Mouse (Mus musculus): ENCODE measurements around the gene Cdh1.

The Cdh1 gene

DNA sequence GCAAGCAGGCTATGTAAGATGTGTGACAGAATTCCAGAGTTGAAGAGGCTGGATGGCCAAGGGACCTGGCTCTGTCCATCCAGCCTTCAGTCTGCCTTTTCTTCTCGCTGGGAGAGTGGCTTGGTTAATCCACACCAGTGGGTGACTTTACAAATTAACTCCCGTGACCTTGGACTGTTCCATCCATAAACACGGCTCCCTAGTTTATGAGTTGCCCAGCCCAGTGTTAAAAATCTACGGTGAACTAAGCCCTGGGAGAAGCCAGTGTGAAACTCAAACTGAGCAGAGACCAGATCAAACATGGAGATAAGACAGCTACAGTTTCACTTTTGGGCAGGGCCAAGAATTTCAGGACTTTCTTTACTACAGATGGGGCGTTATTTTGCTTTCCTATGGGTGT is 19.9 kb downstream of the Cdh1 start:
- CTCF ChIA-PET: no interaction called here

DNA sequence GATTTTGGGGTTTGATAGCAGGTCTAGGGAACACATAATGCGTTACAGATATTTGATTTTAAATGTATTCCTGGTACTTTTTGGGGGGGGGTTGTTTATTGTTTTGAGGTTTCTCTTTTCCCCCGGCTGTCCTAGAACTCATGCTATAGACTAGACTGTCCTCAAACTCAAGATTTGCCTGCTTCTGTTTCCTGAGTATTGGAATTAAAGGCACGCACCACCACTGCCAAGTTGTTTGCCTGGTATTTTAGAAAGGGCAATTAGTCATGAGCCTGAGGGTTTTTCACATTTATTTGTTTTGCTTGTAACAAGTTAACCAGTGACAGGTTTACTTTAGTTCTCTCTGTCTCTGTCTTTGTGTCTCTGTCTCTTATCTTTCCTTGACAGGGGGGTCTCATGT is 20.3 kb downstream of the Cdh1 start:
- CTCF ChIA-PET: no interaction called here

- CTCF ChIA-PET: no interaction called here
Measured at GRCm38 (mm10) chr8:106623954-106624353, 20.8 kb downstream of the Cdh1 start.

- CTCF ChIA-PET: no interaction called here
Measured at GRCm38 (mm10) chr8:106624743-106625142, 21.6 kb downstream of the Cdh1 start.

- CTCF ChIA-PET: interaction anchor here (0.6 kb wide), 1 partner anchor 108 kb away, joined by 3 read pairs; no protein-coding TSS in a partner anchor
Measured at GRCm38 (mm10) chr8:106626096-106626865, 23.1 kb downstream of the Cdh1 start.

DNA sequence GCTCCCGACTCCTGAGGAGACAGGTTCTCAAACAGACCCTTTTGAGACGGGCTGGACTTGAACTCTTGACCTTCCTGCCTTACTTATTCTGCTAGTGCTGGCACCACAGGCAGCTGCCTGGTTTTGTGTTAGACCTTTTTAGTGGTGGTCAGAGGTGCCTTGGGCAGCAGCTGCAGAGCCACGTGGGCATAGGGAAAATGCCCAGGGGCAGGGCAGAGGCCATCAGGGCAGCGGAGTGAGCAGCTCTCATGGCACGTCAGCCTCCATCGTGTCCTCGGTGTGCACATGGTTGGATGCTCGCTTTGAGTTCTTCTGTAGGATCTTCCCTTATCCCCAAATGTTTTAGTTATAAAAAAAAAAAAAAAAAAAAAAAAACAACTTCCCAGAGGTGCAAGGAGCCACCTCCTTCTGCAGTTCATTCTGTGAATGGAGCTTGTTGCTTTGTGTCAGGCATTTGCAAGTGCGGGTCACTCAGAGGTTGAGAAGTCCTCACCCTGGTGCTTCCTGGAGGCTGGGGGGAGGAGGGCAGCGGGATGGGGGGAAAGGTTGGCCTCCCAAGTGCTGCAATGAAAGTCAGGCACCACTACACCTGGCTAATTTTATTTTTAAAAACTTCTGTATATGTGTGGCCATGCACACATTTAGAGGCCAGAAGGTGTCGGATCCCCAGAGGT is 25.3 kb downstream of the Cdh1 start:
- CTCF ChIA-PET: interaction anchor here (0.7 kb wide), 1 partner anchor 20 kb away, joined by 5 read pairs; no protein-coding TSS in a partner anchor

- CTCF ChIA-PET: no interaction called here
Measured at GRCm38 (mm10) chr8:106629456-106629855, 26.3 kb downstream of the Cdh1 start.

GRCm38 (mm10) chr8:106631904-106632303 is 28.8 kb downstream of the Cdh1 start:
- CTCF ChIA-PET: no interaction called here

GRCm38 (mm10) chr8:106632650-106633049 is 29.5 kb downstream of the Cdh1 start:
- CTCF ChIA-PET: interaction anchor here (0.7 kb wide), 1 partner anchor 237 kb away, joined by 3 read pairs; no protein-coding TSS in a partner anchor

- CTCF ChIA-PET: interaction anchor here (0.7 kb wide), 1 partner anchor 237 kb away, joined by 3 read pairs; no protein-coding TSS in a partner anchor
Measured at GRCm38 (mm10) chr8:106633361-106634158, 30.4 kb downstream of the Cdh1 start.

- CTCF ChIA-PET: no interaction called here
Measured at GRCm38 (mm10) chr8:106635284-106635683, 32.1 kb downstream of the Cdh1 start.

GRCm38 (mm10) chr8:106637446-106637845 is 34.3 kb downstream of the Cdh1 start:
- CTCF ChIA-PET: no interaction called here

DNA sequence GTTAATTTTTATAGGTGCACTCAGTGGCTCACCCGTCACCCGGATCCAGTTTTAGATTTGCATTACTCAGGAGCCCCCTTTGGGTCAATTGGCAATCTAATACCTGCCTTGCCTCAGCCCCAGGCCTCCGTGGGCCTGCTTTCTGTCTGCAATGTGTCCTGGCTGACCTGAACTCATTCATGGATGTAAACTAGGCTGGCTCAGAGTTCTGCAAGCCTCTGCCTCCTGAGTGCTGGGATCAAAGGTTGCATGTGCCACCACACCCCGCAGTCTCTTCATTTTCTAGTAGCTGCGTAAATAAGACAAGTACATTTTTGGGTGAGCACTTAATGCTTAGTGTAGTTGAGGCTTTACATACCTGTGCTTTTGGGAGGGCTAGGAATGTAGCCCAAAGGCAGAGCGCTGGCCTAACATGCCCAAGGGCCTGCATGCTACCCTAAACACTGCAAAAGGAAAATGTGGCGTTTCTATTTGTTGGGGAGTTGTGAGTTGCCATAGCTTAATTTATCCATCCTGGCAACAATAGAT is 35.7 kb downstream of the Cdh1 start:
- CTCF ChIA-PET: no interaction called here

- CTCF ChIA-PET: no interaction called here
Measured at GRCm38 (mm10) chr8:106640212-106640611, 37.1 kb downstream of the Cdh1 start.

DNA sequence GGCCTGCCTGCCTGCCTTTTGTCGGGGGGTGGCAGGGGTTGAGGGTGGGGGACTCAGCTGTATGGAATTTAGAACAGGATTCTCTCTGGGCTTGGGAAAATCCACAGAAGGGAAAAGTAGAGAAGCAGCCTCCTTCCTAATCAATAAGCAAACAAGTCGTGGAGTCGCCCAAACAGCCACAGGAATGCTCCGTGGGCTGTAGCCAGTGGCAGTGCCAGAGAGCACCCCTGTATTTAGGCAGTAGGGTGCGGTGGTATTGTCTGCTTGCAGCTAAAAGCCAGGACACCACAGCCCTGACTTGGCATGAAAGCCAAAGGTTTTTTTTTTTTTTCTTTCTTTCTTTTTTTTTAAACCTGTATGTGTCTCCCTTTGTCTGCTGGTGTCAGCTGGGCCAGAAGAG is 37.8 kb downstream of the Cdh1 start:
- CTCF ChIA-PET: no interaction called here

DNA sequence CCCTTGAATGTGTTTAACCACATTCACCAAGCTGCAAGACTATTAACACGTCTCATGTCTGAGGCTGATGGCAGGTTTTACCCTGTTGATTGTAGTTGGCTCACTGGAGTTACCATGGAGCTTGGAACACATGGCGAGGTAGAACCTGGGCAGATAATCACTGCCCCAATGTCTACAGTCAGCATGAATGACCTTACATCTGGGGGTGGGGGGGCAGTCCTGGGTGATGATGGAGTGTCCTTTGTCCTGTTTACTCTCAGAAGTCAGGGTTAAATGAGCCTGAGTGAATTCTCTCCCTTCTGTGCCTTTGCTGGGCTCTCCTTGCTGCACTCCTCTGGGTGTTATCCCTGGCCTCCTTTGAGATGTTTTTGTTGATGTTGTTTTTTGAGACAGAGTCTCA is 39.0 kb downstream of the Cdh1 start:
- CTCF ChIA-PET: no interaction called here

GRCm38 (mm10) chr8:106643100-106643499 is 39.9 kb downstream of the Cdh1 start:
- CTCF ChIA-PET: interaction anchor here (0.6 to 0.7 kb wide), 2 partner anchors 91 to 227 kb away, joined by 3 read pairs; no protein-coding TSS in a partner anchor

DNA sequence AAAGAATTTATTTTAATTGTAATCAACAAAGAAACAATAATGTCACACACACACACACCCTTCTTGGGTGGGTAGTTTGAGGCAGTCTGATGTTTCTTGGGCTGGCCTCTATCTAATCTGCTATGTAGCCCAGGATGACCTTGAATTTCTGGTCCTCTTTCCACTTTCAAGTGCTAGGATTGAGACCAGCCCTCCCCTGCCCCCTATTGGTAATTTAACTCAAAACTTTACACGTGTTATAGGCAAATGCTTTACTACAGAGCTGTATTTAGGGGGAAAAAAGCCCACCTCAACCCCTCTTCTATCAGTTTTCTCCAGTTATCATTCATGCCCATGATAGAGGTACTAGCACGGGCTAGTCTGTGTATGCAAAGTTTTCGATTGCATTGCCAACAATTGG is 41.8 kb downstream of the Cdh1 start:
- CTCF ChIA-PET: no interaction called here

GRCm38 (mm10) chr8:106646153-106646552 is 43.0 kb downstream of the Cdh1 start:
- CTCF ChIA-PET: no interaction called here

- CTCF ChIA-PET: no interaction called here
Measured at GRCm38 (mm10) chr8:106646731-106647130, 43.6 kb downstream of the Cdh1 start.

GRCm38 (mm10) chr8:106647387-106647786 is 44.2 kb downstream of the Cdh1 start:
- CTCF ChIA-PET: interaction anchor here (0.6 kb wide), 2 partner anchors 108 to 483 kb away, joined by 3 to 5 read pairs; no protein-coding TSS in a partner anchor

GRCm38 (mm10) chr8:106648421-106648820 is 45.3 kb downstream of the Cdh1 start:
- CTCF ChIA-PET: no interaction called here
